Mouse (Mus musculus): ENCODE results near the gene Gnl2. TPM values are rescaled to one million over a fixed set of nuclear protein-coding genes. Genes with fewer than 3 reads are reported as not detected.
A peak's percentile ranks its signal among the peaks of the same experiment; 100 is the strongest.

The Gnl2 gene
- polyA plus RNA-seq, 1 experiment from 2014 or later, result 66.1 TPM

DNA sequence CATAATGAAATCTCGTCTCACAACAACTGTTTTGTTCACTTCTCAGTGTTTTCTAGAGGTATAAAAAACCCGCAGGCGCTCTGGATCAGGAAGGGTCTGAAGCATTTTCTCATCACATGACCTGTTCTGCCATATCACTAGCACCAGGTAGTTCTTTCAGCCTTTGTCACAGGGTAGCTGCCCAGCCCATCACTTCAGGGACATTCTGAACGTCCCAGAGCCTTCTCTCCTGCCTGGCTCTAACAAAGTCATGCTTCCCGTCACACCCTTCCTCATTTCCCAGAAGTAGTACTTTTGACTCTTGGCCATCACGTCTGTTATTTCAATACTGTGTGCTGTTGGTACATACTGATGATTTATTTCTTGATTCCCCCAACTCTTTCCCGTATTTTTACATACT lies 28.1 kb downstream of the Gnl2 start:
- no peak overlapping the region for H3K27ac ChIP-seq
- no peaks in the 10 kb centered on the region for H3K9me3 ChIP-seq (replicated peaks; ENCODE audit: low read length)
- H3K27me3 ChIP-seq (ENCODE audit: insufficient read depth, low read length), result no peaks in the 10 kb centered on the region
- no peaks in the 10 kb centered on the region for H3K4me1 ChIP-seq (replicated peaks; ENCODE audit: insufficient read depth, low read length)
- WGBS, result 79% methylated on average over 7 of the region's 7 CpGs
- no peak for TF ChIP-seq CTCF (IDR thresholded peaks at IDR 0.05; ENCODE audit: low read depth)
- H3K4me2 ChIP-seq (ENCODE audit: low read length), result no peak overlapping the region
- ATAC-seq (replicated peaks; ENCODE audit: low FRiP score, low read depth), result no peak
- H3K9ac ChIP-seq (ENCODE audit: low read depth, low read length), result no peak overlapping the region
- H3K36me3 ChIP-seq (ENCODE audit: insufficient read depth, low read length), result peaks cover 86% of the 10 kb centered on the region
- no peak for DNase-seq (ENCODE audit: low spot score)
- no peak overlapping the region for H3K4me3 ChIP-seq (replicated peaks; ENCODE audit: low read depth, low read length)

DNA sequence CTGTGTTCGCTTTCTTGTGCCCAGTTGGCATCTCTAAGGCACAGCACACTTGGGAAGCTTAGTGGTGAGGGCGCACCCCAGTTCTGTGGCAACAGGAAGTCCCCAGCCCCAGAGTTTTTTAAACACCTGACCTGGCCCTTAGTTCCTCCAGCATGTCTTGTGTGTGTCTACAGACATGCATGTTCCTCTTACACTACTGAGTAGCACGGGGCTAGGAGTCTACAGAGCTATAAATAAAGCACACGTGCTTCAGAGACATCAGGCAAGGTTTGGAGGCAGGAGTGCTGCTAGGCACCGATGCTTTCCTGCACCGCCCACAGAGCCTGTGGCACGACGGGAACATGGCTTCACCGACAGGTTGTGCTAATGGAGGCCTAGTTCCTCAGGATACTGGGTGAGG lies 39.0 kb downstream of the Gnl2 start:
- H3K36me3 ChIP-seq (ENCODE audit: insufficient read depth, low read length), result peaks cover 37% of the 10 kb centered on the region

DNA sequence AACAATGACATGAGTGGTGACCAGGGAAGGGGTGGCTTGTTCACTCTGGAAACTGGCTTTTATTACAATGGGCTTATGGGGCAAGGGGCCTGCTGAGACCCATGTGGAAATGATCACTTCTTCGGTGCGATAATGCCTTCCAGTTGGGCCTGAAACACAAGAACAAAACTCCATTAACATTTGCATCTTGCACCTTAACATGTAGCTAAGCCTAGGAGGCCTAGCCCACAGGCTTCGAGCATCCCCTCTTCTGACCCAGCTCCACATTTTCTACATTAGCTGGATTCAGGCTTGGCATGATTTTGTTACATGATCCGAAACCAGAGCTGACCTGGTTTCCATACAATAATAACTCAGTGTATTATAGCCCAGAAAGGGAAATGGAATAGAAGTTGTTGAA lies 40.1 kb downstream of the Gnl2 start:
- Histone ChIP-seq H3K36me3 (ENCODE audit: insufficient read depth, low read length) (peaks cover 34% of the 10 kb centered on the region), H3K4me1 (replicated peaks; ENCODE audit: insufficient read depth, low read length) (no peaks in the 10 kb centered on the region), H3K27ac (no peak overlapping the region), H3K9ac (ENCODE audit: low read depth, low read length) (no peak overlapping the region), H3K9me3 (replicated peaks; ENCODE audit: low read length) (no peaks in the 10 kb centered on the region), H3K27me3 (ENCODE audit: insufficient read depth, low read length) (no peaks in the 10 kb centered on the region), H3K4me2 (ENCODE audit: low read length) (no peak overlapping the region), H3K4me3 (replicated peaks; ENCODE audit: low read depth, low read length) (no peak overlapping the region)
- TF ChIP-seq CTCF (IDR thresholded peaks at IDR 0.05; ENCODE audit: low read depth), result no peak
- ATAC-seq (replicated peaks; ENCODE audit: low FRiP score, low read depth) (no peak), DNase-seq (ENCODE audit: low spot score) (no peak)
- WGBS, result 79% methylated on average over 4 of the region's 4 CpGs

More for the DNA sequence above, 39.0 kb downstream of the Gnl2 start:
- TF ChIP-seq CTCF (IDR thresholded peaks at IDR 0.05; ENCODE audit: low read depth), result no peak
- no peaks in the 10 kb centered on the region for H3K9me3 ChIP-seq (replicated peaks; ENCODE audit: low read length)
- H3K4me3 ChIP-seq (replicated peaks; ENCODE audit: low read depth, low read length), result no peak overlapping the region
- no peak overlapping the region for H3K27ac ChIP-seq
- no peaks in the 10 kb centered on the region for H3K27me3 ChIP-seq (ENCODE audit: insufficient read depth, low read length)
- H3K4me1 ChIP-seq (replicated peaks; ENCODE audit: insufficient read depth, low read length), result no peaks in the 10 kb centered on the region
- ATAC-seq (replicated peaks; ENCODE audit: low FRiP score, low read depth) (no peak), DNase-seq (ENCODE audit: low spot score) (no peak)
- 88% methylated on average over 9 of the region's 9 CpGs for WGBS
- no peak overlapping the region for H3K9ac ChIP-seq (ENCODE audit: low read depth, low read length)
- no peak overlapping the region for H3K4me2 ChIP-seq (ENCODE audit: low read length)

DNA sequence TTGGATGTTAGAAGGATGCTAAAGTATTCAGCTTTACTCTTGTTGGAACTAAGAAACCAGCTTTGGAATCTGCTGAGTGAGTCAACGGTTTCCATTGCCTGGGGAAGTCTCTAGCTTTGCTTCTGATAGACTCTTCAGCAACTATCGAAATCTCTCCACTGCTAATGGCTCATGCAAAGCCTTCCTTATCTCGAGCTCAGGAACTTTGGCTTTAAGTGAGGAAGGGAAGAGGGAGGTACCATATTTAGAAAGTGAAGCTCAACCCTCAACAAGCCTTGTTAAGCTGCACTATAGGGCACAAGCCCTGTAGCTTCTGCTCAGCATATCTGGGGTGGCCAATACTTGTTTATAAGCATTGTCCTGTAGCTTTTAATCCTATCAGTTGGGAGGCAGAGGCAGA lies 40.9 kb downstream of the Gnl2 start:
- Histone ChIP-seq H3K9ac (ENCODE audit: low read depth, low read length) (no peak overlapping the region), H3K4me1 (replicated peaks; ENCODE audit: insufficient read depth, low read length) (no peaks in the 10 kb centered on the region), H3K27ac (no peak overlapping the region), H3K4me2 (ENCODE audit: low read length) (no peak overlapping the region), H3K36me3 (ENCODE audit: insufficient read depth, low read length) (peaks cover 33% of the 10 kb centered on the region), H3K27me3 (ENCODE audit: insufficient read depth, low read length) (no peaks in the 10 kb centered on the region), H3K4me3 (replicated peaks; ENCODE audit: low read depth, low read length) (no peak overlapping the region), H3K9me3 (replicated peaks; ENCODE audit: low read length) (no peaks in the 10 kb centered on the region)
- ATAC-seq (replicated peaks; ENCODE audit: low FRiP score, low read depth) (no peak), DNase-seq (ENCODE audit: low spot score) (no peak)
- no peak for TF ChIP-seq CTCF (IDR thresholded peaks at IDR 0.05; ENCODE audit: low read depth)
- 59% methylated on average over 3 of the region's 3 CpGs for WGBS

DNA sequence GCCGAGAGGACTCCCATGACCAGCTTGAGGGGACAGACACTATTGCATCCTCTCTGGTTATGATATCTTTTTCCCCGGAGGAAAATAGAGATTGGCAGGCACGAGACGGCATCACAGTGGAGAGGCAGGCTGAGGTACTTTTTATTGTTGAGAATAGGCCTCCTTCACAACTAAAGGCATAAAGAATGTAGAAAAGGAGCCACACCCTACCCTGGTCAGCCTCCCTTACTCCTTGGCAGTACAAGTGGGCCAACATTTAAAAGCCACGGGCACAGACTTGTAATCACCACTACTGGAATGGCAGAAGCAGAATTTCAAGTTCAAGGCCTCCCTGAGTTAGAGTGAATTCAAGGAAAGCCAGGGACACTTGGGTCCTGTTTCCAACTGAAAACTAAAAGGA lies 41.6 kb downstream of the Gnl2 start:
- ATAC-seq (replicated peaks; ENCODE audit: low FRiP score, low read depth) (no peak), DNase-seq (ENCODE audit: low spot score) (no peak)
- H3K4me2 ChIP-seq (ENCODE audit: low read length), result no peak overlapping the region
- H3K36me3 ChIP-seq (ENCODE audit: insufficient read depth, low read length), result peaks cover 27% of the 10 kb centered on the region
- H3K4me1 ChIP-seq (replicated peaks; ENCODE audit: insufficient read depth, low read length), result no peaks in the 10 kb centered on the region
- no peak overlapping the region for H3K4me3 ChIP-seq (replicated peaks; ENCODE audit: low read depth, low read length)
- no peaks in the 10 kb centered on the region for H3K9me3 ChIP-seq (replicated peaks; ENCODE audit: low read length)
- WGBS, result 58% methylated on average over 5 of the region's 5 CpGs
- no peak for TF ChIP-seq CTCF (IDR thresholded peaks at IDR 0.05; ENCODE audit: low read depth)
- H3K9ac ChIP-seq (ENCODE audit: low read depth, low read length), result no peak overlapping the region
- H3K27me3 ChIP-seq (ENCODE audit: insufficient read depth, low read length), result no peaks in the 10 kb centered on the region
- no peak overlapping the region for H3K27ac ChIP-seq

DNA sequence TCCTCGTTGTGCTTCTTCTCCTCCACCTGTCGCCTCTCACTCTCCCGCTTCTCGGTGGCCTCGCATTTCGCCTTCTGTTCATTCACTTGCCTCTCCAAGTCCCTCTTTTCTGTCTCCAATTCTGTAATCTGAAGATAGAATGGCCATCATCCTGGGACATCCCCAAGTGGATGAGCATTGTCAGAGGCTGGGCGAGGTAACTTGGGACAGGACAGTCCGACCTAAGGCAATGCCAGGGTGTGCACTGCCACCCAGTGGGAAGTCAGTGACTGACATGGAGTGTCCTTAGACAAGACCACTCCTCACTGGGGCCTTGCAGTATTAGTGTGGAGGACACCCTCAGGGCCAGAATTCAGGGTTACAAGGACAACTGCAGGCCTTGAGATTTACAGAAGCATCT lies 42.6 kb downstream of the Gnl2 start:
- 1% methylated on average over 8 of the region's 8 CpGs for whole genome bisulfite sequencing
- peak; percentile 87 for TF ChIP-seq CTCF (IDR thresholded peaks at IDR 0.05; ENCODE audit: low read depth)
- Histone ChIP-seq H3K27me3 (ENCODE audit: insufficient read depth, low read length) (no peaks in the 10 kb centered on the region), H3K4me3 (replicated peaks; ENCODE audit: low read depth, low read length) (no peak overlapping the region), H3K27ac (no peak overlapping the region), H3K9ac (ENCODE audit: low read depth, low read length) (no peak overlapping the region), H3K4me2 (ENCODE audit: low read length) (peak overlapping the region; percentile 30; the same call in 1 of the 2 replicates), H3K36me3 (ENCODE audit: insufficient read depth, low read length) (peaks cover 18% of the 10 kb centered on the region), H3K9me3 (replicated peaks; ENCODE audit: low read length) (no peaks in the 10 kb centered on the region), H3K4me1 (replicated peaks; ENCODE audit: insufficient read depth, low read length) (no peaks in the 10 kb centered on the region)
- ATAC-seq (replicated peaks; ENCODE audit: low FRiP score, low read depth) (peak; percentile 78; the same call in 1 of the 2 replicates), DNase-seq (ENCODE audit: low spot score) (peak; percentile 86)

DNA sequence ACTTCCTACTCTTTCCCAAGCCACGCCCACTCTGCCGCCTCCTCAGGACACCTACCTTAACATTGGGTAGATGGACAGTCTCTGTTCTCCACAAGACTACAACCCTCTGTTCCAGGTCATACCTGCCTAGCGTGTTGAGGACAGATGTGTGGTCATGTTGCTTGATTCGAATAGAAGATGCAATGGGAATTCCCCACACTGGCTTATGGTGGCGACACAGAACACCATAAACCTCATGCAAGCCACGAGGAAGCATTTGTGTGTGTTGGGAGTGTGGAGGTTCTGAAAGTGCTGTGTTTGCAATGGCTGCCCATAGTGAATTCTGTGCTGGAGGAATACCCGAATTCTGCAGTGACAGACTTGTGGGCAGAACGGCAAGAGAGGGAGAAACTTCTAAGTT lies 47.4 kb downstream of the Gnl2 start:
- no peaks in the 10 kb centered on the region for H3K27me3 ChIP-seq (ENCODE audit: insufficient read depth, low read length)
- H3K9me3 ChIP-seq (replicated peaks; ENCODE audit: low read length), result no peaks in the 10 kb centered on the region
- H3K9ac ChIP-seq (ENCODE audit: low read depth, low read length), result no peak overlapping the region
- no peak overlapping the region for H3K27ac ChIP-seq
- no peak for DNase-seq (ENCODE audit: low spot score)
- peaks cover 7% of the 10 kb centered on the region for H3K4me1 ChIP-seq (replicated peaks; ENCODE audit: insufficient read depth, low read length)
- no peaks in the 10 kb centered on the region for H3K36me3 ChIP-seq (ENCODE audit: insufficient read depth, low read length)
- no peak for ATAC-seq (replicated peaks; ENCODE audit: low FRiP score, low read depth)
- H3K4me2 ChIP-seq (ENCODE audit: low read length), result no peak overlapping the region
- TF ChIP-seq CTCF (IDR thresholded peaks at IDR 0.05; ENCODE audit: low read depth), result no peak
- 74% methylated on average over 8 of the region's 8 CpGs for WGBS
- H3K4me3 ChIP-seq (replicated peaks; ENCODE audit: low read depth, low read length), result no peak overlapping the region

All from kidney, postnatal 0 days (tissue).